Mouse (Mus musculus) intestine, embryonic 16.5 days (tissue): ENCODE measurements around the gene Rnaseh2b. TPM values are rescaled to one million over a fixed set of nuclear protein-coding genes. Genes with fewer than 3 reads are reported as not detected.

ENCODE experiments used
- ATAC-seq: fragments of 200-750 bp; cut with Nextera tagmentation; 2 replicates; pipeline ENCODE4 v1.8.0; 2017; ENCODE audit warnings: moderate TSS enrichment, moderate library complexity
- H3K27ac ChIP-seq: fragments of 300-500 bp; sonication (generic); 2 replicates; pipeline ENCODE4 v1.5.1; 2014; ENCODE audit warnings: mild to moderate bottlenecking, low read length
- H3K27me3 ChIP-seq: fragments of 300-500 bp; sonication (generic); replicated peaks from 2 replicates; pipeline ENCODE4 v1.6.1; 2014; ENCODE audit warnings: low read length, control low read depth, mixed read lengths; ENCODE audit not compliant: control insufficient read depth, insufficient read depth
- H3K36me3 ChIP-seq: fragments of 300-500 bp; sonication (generic); 2 replicates; pipeline ENCODE4 v1.6.1; 2014; ENCODE audit warnings: low read length, control low read depth; ENCODE audit not compliant: control insufficient read depth, insufficient read depth
- H3K4me1 ChIP-seq: fragments of 300-500 bp; sonication (generic); 2 replicates; pipeline ENCODE4 v1.6.1; 2014; ENCODE audit warnings: low read length, control low read depth, mixed read lengths; ENCODE audit not compliant: control insufficient read depth, insufficient read depth
- H3K4me2 ChIP-seq: fragments of 300-500 bp; sonication (generic); 2 replicates; pipeline ENCODE4 v1.6.1; 2014; ENCODE audit warnings: low read depth, low read length, control low read depth
- H3K4me3 ChIP-seq: fragments of 300-500 bp; sonication (generic); 2 replicates; pipeline ENCODE4 v1.5.1; 2014; ENCODE audit warnings: mild to moderate bottlenecking, low read length
- H3K9ac ChIP-seq: fragments of 300-500 bp; sonication (generic); 2 replicates; pipeline ENCODE4 v1.6.1; 2014; ENCODE audit warnings: low read depth, low read length
- H3K9me3 ChIP-seq: fragments of 300-500 bp; sonication (generic); 2 replicates; pipeline ENCODE4 v1.6.1; 2016; ENCODE audit warnings: low read length, control low read depth; ENCODE audit not compliant: control insufficient read depth
- WGBS: fragments of 180-500 bp; shearing (Covaris S2); extraction: QIAGEN DNeasy Blood & Tissue Kit; methylation state at CpG from one replicate; pipeline ENCODE4 v1.1.7; 2014; 5-methylcytosine and 5-hydroxymethylcytosine counted together
- polyA plus RNA-seq: library from polyadenylated mRNA; unstranded; fragments of >200 nt; fragmentation: Nextera tagmentation; extraction: Ambion mirVana; gene quantifications from 2 replicates; pipeline ENCODE4 v1.2.1, GENCODE M21; 2015

Rnaseh2b gene
- polyA plus RNA-seq, 1 experiment from 2014 or later, result 54.8 TPM

DNA sequence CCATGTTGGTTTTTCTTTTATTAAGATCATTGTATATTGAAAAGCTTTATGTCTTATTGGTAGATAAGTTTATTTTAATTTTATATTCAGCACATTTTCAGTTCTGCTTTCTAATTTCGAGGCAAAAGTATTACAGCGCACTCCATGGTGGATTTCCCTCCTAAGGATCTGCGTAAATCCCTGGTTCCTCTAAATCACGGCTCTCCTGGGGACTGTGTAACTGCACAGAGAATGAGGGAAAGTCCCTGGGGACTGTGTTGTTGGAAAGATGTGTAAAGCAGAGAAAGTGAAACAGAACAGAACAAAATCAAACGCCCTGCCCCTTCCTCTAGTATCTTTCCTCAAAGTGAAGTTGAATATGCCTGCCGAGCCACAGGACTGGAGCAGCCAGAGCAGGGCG is 54.7 kb downstream of the Rnaseh2b start:
- no peaks in the 10 kb centered on the region for H3K36me3 ChIP-seq
- H3K4me3 ChIP-seq, result no peak overlapping the region
- no peaks in the 10 kb centered on the region for H3K27me3 ChIP-seq
- H3K9ac ChIP-seq, result no peak overlapping the region
- 76% methylated on average over 7 of the region's 7 CpGs for WGBS
- H3K27ac ChIP-seq, result no peak overlapping the region
- H3K4me2 ChIP-seq, result no peak overlapping the region
- no peaks in the 10 kb centered on the region for H3K9me3 ChIP-seq
- ATAC-seq, result no peak
- H3K4me1 ChIP-seq, result no peaks in the 10 kb centered on the region

DNA sequence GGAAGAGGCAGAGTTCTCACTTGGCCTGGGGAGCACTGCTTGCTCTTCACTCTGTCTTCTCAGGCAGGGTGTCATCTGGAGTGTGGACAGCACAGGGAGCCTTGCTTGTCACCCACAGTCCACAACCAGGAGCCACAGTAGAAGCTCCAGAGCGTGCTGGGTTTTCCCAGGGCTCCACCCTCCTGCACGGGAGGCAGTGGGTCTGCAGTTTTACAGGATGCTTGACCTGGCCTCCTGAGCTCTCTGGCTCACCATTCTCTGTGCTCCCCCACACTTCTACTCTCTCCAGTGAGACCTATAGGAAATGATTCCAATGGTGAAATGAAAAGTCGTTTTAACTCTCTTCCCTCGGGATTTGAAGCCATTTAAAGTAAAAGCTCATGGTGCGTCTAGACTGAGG is 57.4 kb downstream of the Rnaseh2b start:
- Histone ChIP-seq H3K4me3 (no peak overlapping the region), H3K27ac (no peak overlapping the region), H3K4me2 (no peak overlapping the region), H3K9ac (no peak overlapping the region), H3K4me1 (no peaks in the 10 kb centered on the region), H3K27me3 (no peaks in the 10 kb centered on the region), H3K36me3 (no peaks in the 10 kb centered on the region), H3K9me3 (no peaks in the 10 kb centered on the region)
- ATAC-seq, result no peak
- WGBS, result 81% methylated on average over 5 of the region's 5 CpGs

DNA sequence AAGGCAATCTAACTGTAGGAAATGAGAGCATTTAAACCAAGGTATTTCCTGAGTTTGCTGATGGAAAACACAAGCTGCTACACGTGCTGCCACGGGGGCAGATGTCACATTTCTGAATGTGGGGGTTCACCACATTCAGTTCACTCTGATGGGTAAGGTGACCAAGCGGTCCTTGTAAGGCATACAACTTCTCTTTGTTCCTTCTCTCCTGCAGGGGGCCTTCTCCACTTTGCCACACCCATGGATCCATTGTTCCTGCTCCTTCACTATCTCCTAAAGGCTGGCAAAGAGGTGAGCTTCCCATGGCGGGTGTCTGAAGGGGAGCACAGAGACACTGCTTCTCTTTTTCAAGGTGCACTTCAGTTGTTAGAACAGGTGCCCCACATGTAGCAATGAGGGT is 57.8 kb downstream of the Rnaseh2b start:
- no peak overlapping the region for H3K4me2 ChIP-seq
- no peaks in the 10 kb centered on the region for H3K36me3 ChIP-seq
- no peaks in the 10 kb centered on the region for H3K9me3 ChIP-seq
- 88% methylated on average over 4 of the region's 4 CpGs for WGBS
- no peak overlapping the region for H3K4me3 ChIP-seq
- no peaks in the 10 kb centered on the region for H3K4me1 ChIP-seq
- H3K27ac ChIP-seq, result no peak overlapping the region
- ATAC-seq, result no peak
- no peak overlapping the region for H3K9ac ChIP-seq
- no peaks in the 10 kb centered on the region for H3K27me3 ChIP-seq

DNA sequence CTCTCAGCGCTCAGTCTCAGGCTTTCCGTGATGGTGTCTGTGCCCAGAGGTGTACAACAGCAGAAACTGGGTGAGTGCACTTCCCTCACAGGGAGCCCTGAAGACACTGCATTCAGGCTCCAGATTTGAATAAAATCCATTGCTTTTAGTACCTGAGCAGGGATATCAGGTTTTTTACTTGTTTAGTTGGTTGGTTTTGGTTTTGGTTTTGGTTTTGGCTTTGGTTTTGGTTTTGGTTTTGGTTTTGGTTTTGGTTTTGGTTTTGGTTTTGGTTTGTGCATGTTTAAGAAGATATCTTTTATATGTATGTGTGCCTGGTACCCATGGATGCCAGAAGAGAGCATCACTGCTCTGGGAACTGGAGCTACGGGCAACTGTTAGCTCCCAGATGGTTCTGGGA is 58.5 kb downstream of the Rnaseh2b start:
- H3K4me1 ChIP-seq, result no peaks in the 10 kb centered on the region
- H3K9ac ChIP-seq, result no peak overlapping the region
- no peak for ATAC-seq
- no peak overlapping the region for H3K27ac ChIP-seq
- 94% methylated on average over 3 of the region's 3 CpGs for WGBS
- H3K4me2 ChIP-seq, result no peak overlapping the region
- H3K27me3 ChIP-seq, result no peaks in the 10 kb centered on the region
- no peak overlapping the region for H3K4me3 ChIP-seq
- H3K36me3 ChIP-seq, result no peaks in the 10 kb centered on the region
- no peaks in the 10 kb centered on the region for H3K9me3 ChIP-seq

DNA sequence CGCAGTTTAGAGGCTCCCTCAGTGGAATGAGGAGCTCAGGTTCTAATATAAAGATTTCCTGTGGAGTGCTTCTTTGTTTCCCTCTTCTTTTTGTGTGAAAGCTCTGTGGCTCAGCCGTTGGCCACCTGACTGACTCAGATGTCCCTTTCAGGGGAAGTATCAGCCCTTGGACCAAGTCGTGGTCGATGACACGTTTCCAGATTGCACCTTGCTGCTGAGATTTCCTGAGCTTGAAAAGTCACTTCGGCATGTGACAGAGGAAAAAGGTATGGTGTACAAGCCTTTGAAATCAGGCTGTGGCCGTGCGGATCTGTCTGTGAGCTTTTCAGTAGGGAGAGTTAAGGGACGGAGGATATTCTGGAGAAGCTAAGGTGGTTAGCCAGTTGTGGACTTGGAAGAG is 61.0 kb downstream of the Rnaseh2b start:
- no peak for ATAC-seq
- Histone ChIP-seq H3K27me3 (no peaks in the 10 kb centered on the region), H3K9ac (no peak overlapping the region), H3K27ac (no peak overlapping the region), H3K4me3 (no peak overlapping the region), H3K9me3 (no peaks in the 10 kb centered on the region), H3K4me1 (no peaks in the 10 kb centered on the region), H3K36me3 (no peaks in the 10 kb centered on the region), H3K4me2 (no peak overlapping the region)
- WGBS, result 86% methylated on average over 9 of the region's 9 CpGs

DNA sequence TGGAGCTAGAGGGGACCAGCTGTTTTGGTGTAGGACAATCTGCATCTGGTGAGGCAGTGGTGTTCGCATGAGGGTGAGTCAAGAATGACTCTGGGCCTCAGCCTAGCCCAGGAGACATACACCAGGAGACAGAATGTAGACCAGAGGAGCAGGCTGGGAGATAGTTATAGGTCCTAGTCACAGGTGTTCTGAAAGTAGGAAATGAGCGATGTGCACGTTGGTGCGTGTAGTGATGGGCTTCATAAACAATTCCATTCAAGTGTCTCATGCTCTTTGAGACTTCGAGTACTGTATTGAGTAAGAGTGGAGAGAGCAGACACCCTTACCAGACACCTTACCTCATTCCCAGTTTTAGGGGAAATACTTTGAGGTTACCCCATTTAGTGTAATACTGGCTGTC is 61.4 kb downstream of the Rnaseh2b start:
- Histone ChIP-seq H3K9me3 (no peaks in the 10 kb centered on the region), H3K27ac (no peak overlapping the region), H3K27me3 (no peaks in the 10 kb centered on the region), H3K9ac (no peak overlapping the region), H3K4me1 (no peaks in the 10 kb centered on the region), H3K36me3 (no peaks in the 10 kb centered on the region), H3K4me2 (no peak overlapping the region), H3K4me3 (no peak overlapping the region)
- ATAC-seq, result no peak
- WGBS, result 92% methylated on average over 5 of the region's 5 CpGs

DNA sequence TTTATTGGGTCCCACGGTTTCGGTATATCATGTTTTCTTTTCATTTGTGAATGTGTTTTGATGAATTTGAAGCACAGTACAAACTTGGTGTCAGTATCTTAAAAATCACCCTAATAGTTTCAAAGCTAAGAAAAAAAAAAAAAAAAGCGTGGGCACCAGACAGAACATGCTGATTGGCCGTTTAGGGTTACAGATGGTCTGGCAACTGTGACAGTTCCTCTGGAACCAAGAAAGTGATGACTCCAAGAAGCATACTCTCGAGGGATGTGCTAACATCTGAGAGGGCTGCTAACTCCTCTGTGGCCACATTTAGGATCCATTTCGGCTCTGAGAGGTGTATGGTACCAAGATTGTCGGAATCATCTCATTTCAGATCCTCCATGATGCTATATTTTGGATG is 62.8 kb downstream of the Rnaseh2b start:
- Histone ChIP-seq H3K27ac (no peak overlapping the region), H3K9me3 (no peaks in the 10 kb centered on the region), H3K36me3 (no peaks in the 10 kb centered on the region), H3K4me2 (no peak overlapping the region), H3K4me3 (no peak overlapping the region), H3K9ac (no peak overlapping the region), H3K27me3 (no peaks in the 10 kb centered on the region), H3K4me1 (no peaks in the 10 kb centered on the region)
- ATAC-seq, result no peak
- 86% methylated on average over 7 of the region's 7 CpGs for WGBS

DNA sequence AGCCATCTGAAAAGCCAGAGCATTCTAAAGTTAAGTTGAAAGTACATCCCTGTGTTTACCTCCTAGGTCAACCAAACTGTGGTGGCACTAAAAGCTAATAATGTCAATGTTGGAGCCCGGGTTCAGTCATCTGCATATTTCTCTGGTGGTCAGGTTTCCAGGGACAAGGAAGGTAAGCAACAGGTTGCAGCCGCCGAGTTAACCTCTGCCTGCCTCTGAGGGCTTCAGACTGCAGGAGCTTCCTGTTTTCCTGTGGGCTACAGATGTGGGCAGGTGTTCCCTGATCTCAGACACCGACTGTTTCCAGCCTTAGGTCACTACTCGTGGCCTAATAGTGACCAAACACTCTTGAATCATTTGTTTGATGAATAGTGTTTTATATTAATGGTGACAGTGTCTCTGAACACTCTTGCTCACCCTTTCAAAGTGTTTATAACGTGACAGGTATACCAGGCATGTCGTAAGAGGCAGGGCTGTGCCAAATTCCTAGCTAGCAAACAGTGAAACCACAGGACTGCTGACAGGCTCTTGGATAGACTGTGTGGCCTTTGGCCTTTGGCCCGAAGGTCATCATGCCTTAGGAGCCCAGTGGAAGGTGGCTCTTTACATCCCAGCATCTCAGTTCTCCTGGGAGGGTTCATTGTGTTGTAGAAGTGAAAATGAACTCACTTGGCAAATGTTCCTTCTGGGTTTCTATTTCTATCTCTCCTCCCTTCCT is 69.0 kb downstream of the Rnaseh2b start:
- no peak overlapping the region for H3K27ac ChIP-seq
- H3K4me1 ChIP-seq, result no peaks in the 10 kb centered on the region
- no peak overlapping the region for H3K9ac ChIP-seq
- H3K27me3 ChIP-seq, result no peaks in the 10 kb centered on the region
- ATAC-seq, result no peak
- H3K4me2 ChIP-seq, result no peak overlapping the region
- WGBS, result 44% methylated on average over 8 of the region's 8 CpGs
- peaks cover 3% of the 10 kb centered on the region; the same call in 1 of the 2 replicates for H3K36me3 ChIP-seq
- no peak overlapping the region for H3K4me3 ChIP-seq
- no peaks in the 10 kb centered on the region for H3K9me3 ChIP-seq

DNA sequence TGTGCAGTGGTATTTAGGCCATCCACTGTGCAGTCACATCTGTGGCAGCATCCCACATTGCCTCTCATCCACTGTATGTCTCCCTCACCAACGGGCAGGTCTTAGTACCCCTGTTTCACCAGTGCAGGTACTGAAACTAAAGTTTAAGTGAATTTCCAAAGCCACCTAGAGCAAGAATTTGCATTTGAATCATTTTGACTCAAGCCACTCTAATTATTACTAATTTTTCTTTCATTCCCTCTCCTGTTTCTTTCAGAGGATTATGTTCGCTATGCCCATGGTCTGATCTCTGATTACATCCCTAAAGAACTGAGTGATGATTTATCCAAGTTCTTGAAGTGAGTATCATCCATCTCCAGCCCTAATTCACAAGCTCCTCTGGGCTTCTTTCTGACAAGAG is 71.4 kb downstream of the Rnaseh2b start:
- Histone ChIP-seq H3K36me3 (peaks cover 3% of the 10 kb centered on the region; the same call in 1 of the 2 replicates), H3K4me2 (no peak overlapping the region), H3K27me3 (no peaks in the 10 kb centered on the region), H3K27ac (no peak overlapping the region), H3K4me3 (no peak overlapping the region), H3K9ac (no peak overlapping the region), H3K9me3 (no peaks in the 10 kb centered on the region), H3K4me1 (no peaks in the 10 kb centered on the region)
- WGBS, result 90% methylated on average over 2 of the region's 2 CpGs
- no peak for ATAC-seq

DNA sequence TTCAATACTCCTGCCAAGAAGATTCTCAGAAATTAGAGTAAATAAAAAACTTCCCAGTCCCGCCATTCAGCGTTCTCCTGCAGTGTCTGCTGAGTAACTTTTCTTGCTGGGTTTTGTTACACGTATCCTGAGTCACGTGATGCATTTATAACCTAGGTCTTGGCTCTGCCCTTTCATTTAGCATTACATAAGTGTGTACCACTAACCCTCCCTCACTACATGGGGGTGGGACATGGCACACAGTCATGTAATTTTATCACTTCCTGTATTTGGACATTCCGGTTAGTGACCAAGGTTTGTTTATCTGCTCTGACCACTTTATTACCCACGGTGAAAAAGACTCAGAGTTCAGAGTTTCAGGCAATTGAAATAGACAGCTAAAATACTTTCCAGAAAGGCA is 78.4 kb downstream of the Rnaseh2b start:
- Histone ChIP-seq H3K9me3 (no peaks in the 10 kb centered on the region), H3K4me1 (peaks cover 17% of the 10 kb centered on the region), H3K27me3 (no peaks in the 10 kb centered on the region), H3K4me3 (no peak overlapping the region), H3K36me3 (peaks cover 3% of the 10 kb centered on the region; the same call in 1 of the 2 replicates), H3K27ac (peak overlapping the region; percentile 65), H3K9ac (no peak overlapping the region), H3K4me2 (no peak overlapping the region)
- ATAC-seq, result peak; percentile 74
- 20% methylated on average over 6 of the region's 6 CpGs for WGBS
